Mouse (Mus musculus): Measurements from ENCODE around the gene Crlf2. TPM values are rescaled to one million over a fixed set of nuclear protein-coding genes. Genes with fewer than 3 reads are reported as not detected.

Crlf2 gene
- total RNA-seq, 2 experiments from 2014 or later = 3.0 to 4.4 TPM

GRCm38 (mm10) chr5:109548712-109549111 lies 10.1 kb downstream of the Crlf2 start:
- DNase-seq = no peak

- DNase-seq = no peak
Observed at GRCm38 (mm10) chr5:109547112-109547511, 11.7 kb downstream of the Crlf2 start.

GRCm38 (mm10) chr5:109509679-109510078 lies 49.1 kb downstream of the Crlf2 start:
- DNase-seq = no peak

- DNase-seq = no peak
Observed at GRCm38 (mm10) chr5:109506729-109507128, 52.1 kb downstream of the Crlf2 start.

Other genes with a start within 250 kb of the Crlf2 start
- gene Vmn2r16, start 228.8 kb downstream of the Crlf2 start, total RNA-seq (2021) = not detected
- gene Vmn2r17, start 139.3 kb downstream of the Crlf2 start, total RNA-seq (2021) = not detected
- gene 5430403G16Rik, start 132.0 kb upstream of the Crlf2 start, total RNA-seq (2021) = under 1 TPM; 0.40 to 0.43 TPM
- gene 4930522L14Rik, start 192.9 kb upstream of the Crlf2 start, total RNA-seq (2021) = 1 to 10 TPM; 1.2 to 1.6 TPM